Mouse (Mus musculus) layer of hippocampus, adult 18-20 months (tissue): ENCODE data around the gene Rph3a. TPM values are rescaled to one million over a fixed set of nuclear protein-coding genes. Genes with fewer than 3 reads are reported as not detected.
"Not testable (repeated sequence)": the region's sequence is repeated elsewhere in the genome, so short reads cannot be mapped to it uniquely, and the experiment has no call there.

Experiments used
- DNase-seq, 2 experiments: peaks; one replicate each; pipeline ENCODE4 v3.0.0; 2022; ENCODE audit warnings: low spot score in 2 of 2
- total RNA-seq, 2 experiments: library from RNA; stranded (reverse); gene quantifications; 2 replicates each; pipeline ENCODE4 v1.2.3; 2021

Rph3a gene
- total RNA-seq, 2 experiments from 2014 or later: 217 to 224 TPM

DNA sequence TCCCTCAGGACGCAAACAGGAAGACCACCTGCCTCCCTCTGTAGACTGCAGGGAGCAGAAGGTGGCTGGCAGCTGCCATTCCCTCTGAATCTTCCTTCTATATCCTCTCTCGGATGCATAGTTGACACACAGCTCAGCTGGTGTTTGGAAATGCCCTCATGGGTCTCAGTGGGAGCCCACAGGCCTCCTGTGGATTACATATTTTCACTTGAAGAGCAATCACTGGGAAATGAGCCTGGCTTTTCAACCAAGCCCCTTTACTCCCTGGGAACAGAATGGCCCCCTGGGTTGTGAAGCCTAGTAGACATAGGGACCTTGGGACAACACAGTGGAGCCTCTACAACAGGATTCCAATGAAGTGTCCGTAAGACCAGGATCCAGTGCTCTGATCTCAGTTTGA is 33.8 kb downstream of the Rph3a start:
- no peak for DNase-seq

- DNase-seq: no peak
Observed at GRCm38 (mm10) chr5:120974522-120974921, 35.4 kb downstream of the Rph3a start.

GRCm38 (mm10) chr5:120972278-120972677 is 37.6 kb downstream of the Rph3a start:
- DNase-seq: no peak

DNA sequence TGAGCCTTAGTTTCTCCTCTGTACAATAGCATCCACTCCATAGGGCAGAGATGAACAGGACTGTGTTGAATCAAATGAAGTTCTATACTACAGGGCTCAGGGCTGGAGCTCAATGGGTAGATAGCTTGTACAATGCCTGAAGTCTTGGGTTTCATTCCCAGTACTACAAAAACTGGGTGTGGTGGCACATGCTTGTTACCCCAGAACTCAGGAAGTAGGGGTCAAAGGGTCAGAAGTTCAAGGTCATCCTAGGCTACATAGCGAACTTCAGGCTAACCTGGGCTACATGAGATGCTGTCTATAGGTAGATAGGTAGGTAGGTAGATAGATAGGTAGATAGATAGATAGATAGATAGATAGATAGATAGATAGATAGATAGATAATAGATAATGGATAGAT is 38.6 kb downstream of the Rph3a start:
- DNase-seq: no peak

DNA sequence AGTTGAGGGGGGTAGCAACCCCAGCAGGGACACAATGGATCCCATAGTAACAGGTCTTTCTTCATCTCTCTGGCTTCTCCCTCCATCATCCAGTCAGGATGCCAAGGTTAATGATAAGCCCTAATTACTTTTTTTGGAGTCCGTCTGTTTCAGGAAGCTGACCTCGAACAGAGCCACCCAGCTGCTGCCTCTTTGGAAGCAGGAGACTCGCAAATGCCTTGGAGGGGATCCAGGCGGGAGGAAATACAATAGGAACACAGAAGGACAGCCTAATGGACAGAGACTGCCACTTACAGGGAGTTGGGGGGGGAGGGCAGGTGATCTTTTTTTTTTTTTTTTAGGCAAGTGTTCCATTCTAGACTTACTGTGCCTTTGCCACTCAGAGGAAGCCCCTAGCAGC is 40.2 kb downstream of the Rph3a start:
- peak in 1 of 2 experiments; percentile 68 for DNase-seq

- peak in 1 of 2 experiments; percentile 50 for DNase-seq
Observed at GRCm38 (mm10) chr5:120968799-120969198, 41.1 kb downstream of the Rph3a start.

DNA sequence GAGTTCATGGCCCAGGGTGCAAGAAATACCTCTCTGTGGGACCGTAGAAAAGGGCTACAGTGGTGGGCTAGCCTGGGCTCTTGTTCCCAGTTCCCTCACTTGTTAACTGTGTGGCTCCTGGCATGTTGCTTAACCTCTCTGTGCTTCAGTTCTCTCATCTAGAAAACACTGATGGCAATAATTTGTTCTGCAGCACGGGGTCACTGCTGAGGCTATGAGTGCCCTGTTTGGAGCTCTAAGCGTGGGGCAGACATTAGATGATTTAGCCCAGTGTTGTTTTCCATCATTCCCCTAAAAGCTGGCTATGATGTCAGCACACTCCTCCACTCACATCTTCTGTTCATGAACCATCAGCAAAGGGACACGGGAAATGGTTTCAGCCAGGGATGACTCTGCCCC is 41.8 kb downstream of the Rph3a start:
- peak in 1 of 2 experiments; percentile 30 for DNase-seq

DNA sequence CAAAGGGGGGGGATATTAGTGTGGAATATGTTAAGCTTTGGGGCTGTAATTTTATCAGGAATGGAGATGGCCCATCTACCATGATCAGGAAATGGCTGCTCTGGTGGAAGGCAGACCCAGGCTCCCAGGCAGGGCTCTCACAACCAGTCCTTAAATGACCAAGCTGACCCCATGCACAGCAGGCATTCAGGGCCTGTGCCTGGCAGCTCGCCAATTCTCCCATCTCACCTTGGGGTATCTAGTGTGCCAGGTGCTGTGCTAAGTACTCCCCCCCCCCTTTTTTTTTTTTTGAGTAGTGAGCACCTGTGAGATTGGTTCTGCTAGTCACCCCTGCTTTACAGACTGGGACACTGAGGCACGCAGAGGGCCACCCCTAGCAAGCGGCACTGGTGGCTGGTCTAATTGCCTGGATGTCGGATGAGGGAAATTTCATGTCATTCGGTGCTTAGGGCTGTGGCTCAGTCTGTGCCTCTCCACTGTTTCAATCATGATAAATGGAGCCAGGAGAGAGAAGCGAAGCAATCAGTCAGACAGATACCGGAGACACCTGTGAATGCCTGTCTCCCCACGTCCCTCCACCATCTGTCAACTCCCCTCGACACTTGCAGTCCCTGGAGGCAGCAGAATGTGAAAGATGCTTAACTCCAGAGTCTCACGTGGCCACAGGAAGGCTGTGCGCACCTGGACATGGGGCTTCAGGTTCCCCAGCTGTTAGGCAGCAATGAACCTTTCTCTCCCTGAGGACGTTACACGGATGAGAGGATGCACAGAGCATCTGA is 42.3 kb downstream of the Rph3a start:
- no peak for DNase-seq

- DNase-seq: peak in 1 of 2 experiments; percentile 54
Observed at GRCm38 (mm10) chr5:120966894-120967293, 43.0 kb downstream of the Rph3a start.

DNA sequence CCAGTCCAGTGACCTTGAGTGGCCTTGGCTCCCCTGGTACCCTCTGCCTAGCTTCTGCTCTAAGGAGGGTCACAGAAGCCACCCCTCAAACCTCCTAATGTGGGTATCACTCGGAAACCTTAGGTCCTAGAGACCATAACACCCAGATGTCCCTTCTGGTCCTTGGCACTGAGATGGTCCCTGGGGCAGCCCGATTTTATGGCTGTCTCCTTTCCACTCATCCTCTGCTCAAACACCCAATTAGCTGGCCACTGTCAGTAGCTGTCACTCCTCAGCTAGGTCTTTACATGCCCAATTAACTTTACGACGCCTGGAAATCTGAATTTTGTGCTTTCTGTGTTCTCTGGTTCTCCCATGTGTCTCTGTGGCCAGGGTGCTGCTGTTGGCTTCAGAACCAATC is 43.7 kb downstream of the Rph3a start:
- DNase-seq: no peak

DNA sequence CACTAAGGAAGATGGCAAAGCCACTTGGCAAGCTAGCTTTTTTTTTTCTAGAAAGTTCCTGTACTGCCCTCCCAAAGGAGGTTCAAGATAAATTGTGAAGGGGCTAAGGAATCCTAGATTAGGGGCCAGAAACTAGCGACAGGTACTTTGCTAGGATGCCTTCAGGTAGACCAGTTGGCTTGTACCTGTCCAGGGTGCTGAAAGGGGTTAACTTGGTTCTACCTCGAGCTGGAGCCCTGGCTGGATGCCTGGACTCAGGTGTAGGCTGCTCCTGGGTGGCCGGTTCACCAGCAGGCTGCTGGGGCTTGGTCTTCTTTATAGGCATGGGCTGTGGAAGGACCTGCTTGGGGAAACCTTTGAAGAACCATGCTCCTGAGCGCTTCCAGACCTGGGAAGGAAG is 48.9 kb downstream of the Rph3a start:
- no peak for DNase-seq

DNA sequence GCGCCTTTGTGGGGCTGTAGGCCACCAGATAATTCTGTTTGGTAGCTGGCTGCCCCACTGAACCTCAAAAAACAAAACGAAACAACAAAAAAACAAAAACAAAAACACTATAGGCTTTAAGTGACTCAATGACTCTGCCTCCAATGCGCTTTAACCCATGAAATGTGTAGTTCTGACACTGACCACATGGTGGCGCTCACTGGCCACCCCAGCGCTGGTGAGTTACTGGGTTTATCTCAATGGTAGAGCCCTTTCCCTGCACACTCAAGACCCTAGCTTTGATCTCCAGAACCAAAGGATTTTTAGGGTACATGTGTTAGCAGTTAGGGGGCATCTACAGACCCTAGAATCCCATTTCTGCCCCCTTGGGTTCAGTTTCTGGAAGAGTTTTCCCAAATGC is 55.9 kb downstream of the Rph3a start:
- DNase-seq: peak in 1 of 2 experiments; percentile 69

DNA sequence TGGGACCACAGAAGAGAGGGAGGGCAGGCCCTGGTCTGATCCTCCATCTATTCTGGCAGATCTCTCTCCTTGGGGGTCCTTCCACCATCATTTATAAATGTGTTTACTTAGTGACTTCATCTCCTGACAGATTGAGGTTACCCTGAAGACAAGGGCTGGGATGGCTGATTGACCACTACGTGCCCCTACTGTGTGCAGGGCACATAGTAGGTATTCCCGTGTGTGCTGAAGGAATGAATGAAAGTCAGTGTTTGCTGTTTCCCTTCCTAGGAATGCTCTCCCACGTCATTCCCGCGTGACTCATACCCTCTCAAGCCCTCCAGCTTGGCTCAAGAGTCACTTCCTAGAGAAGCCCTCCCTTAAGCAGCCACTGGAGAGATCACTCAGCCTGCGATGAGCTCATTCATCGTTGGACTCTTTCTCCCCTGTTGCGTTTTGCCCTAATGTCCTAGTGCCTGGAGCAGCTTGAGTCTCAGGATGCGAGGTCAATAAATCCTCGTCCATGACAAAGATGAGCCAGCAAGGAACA is 57.6 kb downstream of the Rph3a start:
- no peak for DNase-seq

GRCm38 (mm10) chr5:120942076-120942475 is 67.8 kb downstream of the Rph3a start:
- peak; percentile 22 to 46 for DNase-seq

GRCm38 (mm10) chr5:120938586-120938985 is 71.3 kb downstream of the Rph3a start:
- no peak for DNase-seq

- no peak for DNase-seq
Observed at GRCm38 (mm10) chr5:120937841-120938240, 72.1 kb downstream of the Rph3a start.

DNA sequence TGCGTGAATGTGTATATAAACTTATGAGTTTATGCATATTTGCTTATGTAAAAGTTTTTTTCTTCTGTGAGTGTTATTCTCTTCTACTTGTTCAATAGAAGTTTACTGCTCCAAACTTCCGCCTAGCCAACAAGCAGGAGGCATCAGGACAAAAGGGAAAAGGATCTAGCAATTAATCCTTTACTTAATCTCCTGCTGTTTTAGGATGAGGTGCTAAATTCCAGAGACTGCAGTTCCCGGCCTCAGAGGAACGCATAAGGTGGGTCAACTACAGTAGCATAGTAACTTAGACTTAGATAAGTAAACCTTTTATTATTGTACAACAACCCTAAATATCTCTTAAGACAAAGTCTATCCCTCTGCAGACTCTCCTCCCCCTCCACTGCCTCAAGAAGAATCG is 75.9 kb downstream of the Rph3a start:
- no peak for DNase-seq

DNA sequence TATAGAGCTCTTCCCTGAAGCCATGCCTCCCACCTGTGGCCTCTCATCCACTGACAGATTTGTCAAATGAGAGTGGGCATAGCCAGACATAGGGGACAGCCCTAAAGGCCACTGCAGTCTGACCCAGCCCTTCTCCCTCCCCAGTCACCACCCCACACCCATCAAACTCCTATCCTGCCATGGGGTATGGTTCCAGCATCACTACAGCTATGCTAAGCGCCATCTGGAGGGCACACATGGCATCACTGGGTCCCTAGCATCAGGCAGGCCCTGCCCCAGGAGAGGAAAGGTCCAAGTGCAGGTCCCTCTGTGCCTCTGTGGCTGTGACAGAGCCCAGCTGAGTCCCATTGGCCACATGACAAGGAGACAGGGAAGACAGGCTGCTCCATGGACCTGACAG is 82.9 kb downstream of the Rph3a start:
- DNase-seq: no peak

GRCm38 (mm10) chr5:120926311-120926710 is 83.6 kb downstream of the Rph3a start:
- not testable (repeated sequence) for DNase-seq

DNA sequence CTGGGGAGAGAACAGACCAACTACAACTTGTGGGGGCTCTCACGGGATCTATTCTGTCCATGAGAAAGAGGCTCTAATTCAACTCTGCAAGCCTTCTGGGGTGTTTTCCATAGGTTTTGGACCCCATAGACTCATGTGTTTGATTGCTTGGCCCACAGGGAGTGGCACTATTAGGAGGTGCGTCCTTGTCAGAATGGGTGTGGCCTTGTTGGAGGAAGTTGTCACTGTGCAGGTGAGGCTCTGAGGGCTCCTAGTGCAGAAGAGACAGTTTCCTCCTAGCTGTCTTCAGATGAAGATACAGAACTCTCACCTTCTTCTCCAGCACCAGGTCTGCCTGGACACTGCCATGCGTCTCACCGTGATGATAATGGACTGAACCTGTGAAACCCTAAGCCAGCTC is 85.4 kb downstream of the Rph3a start:
- not testable (repeated sequence) for DNase-seq

GRCm38 (mm10) chr5:120923969-120924368 is 85.9 kb downstream of the Rph3a start:
- DNase-seq: no peak

- DNase-seq: no peak
Observed at GRCm38 (mm10) chr5:120920296-120920695, 89.6 kb downstream of the Rph3a start.
